Mouse (Mus musculus) neural tube, embryonic 14.5 days (tissue): ENCODE measurements at regions not wholly inside any gene's neighbourhood (a gene's known extent, or its start where the extent isn't known, plus 50 kb on each side); places are given as distances from the start of the nearest gene placed in this dataset.

Experiments used
- ATAC-seq: fragments of 200-750 bp; cut with Nextera tagmentation; 2 replicates; pipeline ENCODE4 v1.8.0; 2017; ENCODE audit warnings: low read depth, mild to moderate bottlenecking, moderate TSS enrichment, moderate library complexity
- H3K27ac ChIP-seq: fragments of 300-500 bp; sonication (generic); 2 replicates; pipeline ENCODE4 v1.5.1; 2014; ENCODE audit warnings: low read depth, mild to moderate bottlenecking, control low read depth, low read length, moderate library complexity, mixed read lengths
- H3K27me3 ChIP-seq: fragments of 300-500 bp; sonication (generic); 2 replicates; pipeline ENCODE4 v1.6.1; 2014; ENCODE audit warnings: low read length; ENCODE audit not compliant: control insufficient read depth, insufficient read depth
- H3K36me3 ChIP-seq: fragments of 300-500 bp; sonication (generic); 2 replicates; pipeline ENCODE4 v1.6.1; 2014; ENCODE audit warnings: low read length, mixed read lengths; ENCODE audit not compliant: control insufficient read depth, insufficient read depth
- H3K4me1 ChIP-seq: fragments of 300-500 bp; sonication (generic); 2 replicates; pipeline ENCODE4 v1.6.1; 2014; ENCODE audit warnings: low read length; ENCODE audit not compliant: control insufficient read depth, insufficient read depth
- H3K4me2 ChIP-seq: fragments of 300-500 bp; sonication (generic); 2 replicates; pipeline ENCODE4 v1.6.1; 2014; ENCODE audit warnings: mild to moderate bottlenecking, low read depth, low read length, control low read depth
- H3K4me3 ChIP-seq: fragments of 300-500 bp; sonication (generic); 2 replicates; pipeline ENCODE4 v1.5.1; 2014; ENCODE audit warnings: low read depth, low read length, control low read depth, mixed read lengths
- H3K9ac ChIP-seq: fragments of 300-500 bp; sonication (generic); replicated peaks from 2 replicates; pipeline ENCODE4 v1.6.1; 2014; ENCODE audit warnings: low read depth, mild to moderate bottlenecking, control low read depth, low read length, mixed read lengths
- H3K9me3 ChIP-seq: fragments of 300-500 bp; sonication (generic); 2 replicates; pipeline ENCODE4 v1.6.1; 2016; ENCODE audit warnings: low read length; ENCODE audit not compliant: control insufficient read depth
- WGBS: fragments of 180-500 bp; shearing (Covaris S2); extraction: QIAGEN DNeasy Blood & Tissue Kit; methylation state at CpG from one replicate; pipeline ENCODE4 v1.1.7; 2014; 5-methylcytosine and 5-hydroxymethylcytosine counted together

- no peaks in the 10 kb centered on the region for H3K9me3 ChIP-seq
- no peaks in the 10 kb centered on the region for H3K4me1 ChIP-seq
- no peak overlapping the region for H3K9ac ChIP-seq
- no peak overlapping the region for H3K27ac ChIP-seq
- ATAC-seq: no peak
- WGBS: 88% methylated on average over 5 of the region's 5 CpGs
- H3K36me3 ChIP-seq: no peaks in the 10 kb centered on the region
- H3K27me3 ChIP-seq: no peaks in the 10 kb centered on the region
- H3K4me3 ChIP-seq: no peak overlapping the region
- no peak overlapping the region for H3K4me2 ChIP-seq
Measured at GRCm38 (mm10) chr4:29741991-29742390, 929.1 kb downstream of the Epha7 start.

DNA sequence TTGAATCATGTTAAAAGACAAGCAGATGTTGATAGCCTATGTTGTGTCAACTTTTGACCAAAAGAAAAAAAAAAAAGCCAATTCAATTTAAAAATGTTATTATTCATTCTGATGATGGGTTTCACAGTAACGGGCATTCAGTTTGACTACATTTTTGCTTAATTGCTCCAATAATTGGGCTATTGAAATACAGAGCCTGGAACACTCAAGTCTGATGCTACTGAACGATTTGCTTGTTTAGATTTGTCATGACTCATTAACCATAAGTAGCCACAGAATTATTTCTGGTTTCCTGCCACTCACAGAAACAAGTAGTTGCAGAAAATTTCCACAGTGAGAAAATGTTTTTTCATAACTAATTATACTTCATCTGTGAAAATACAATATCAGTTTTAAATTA is 929.8 kb downstream of the Epha7 start:
- Histone ChIP-seq H3K4me3 (no peak overlapping the region), H3K27me3 (no peaks in the 10 kb centered on the region), H3K4me2 (no peak overlapping the region), H3K9ac (no peak overlapping the region), H3K36me3 (no peaks in the 10 kb centered on the region), H3K4me1 (no peaks in the 10 kb centered on the region), H3K27ac (no peak overlapping the region), H3K9me3 (no peaks in the 10 kb centered on the region)
- 36% methylated on average over 2 of the region's 2 CpGs for WGBS
- ATAC-seq: no peak
